Mouse (Mus musculus): Measurements from ENCODE around the gene Rtn4ip1. TPM values are rescaled to one million over a fixed set of nuclear protein-coding genes. Genes with fewer than 3 reads are reported as not detected.

Rtn4ip1 gene
- total RNA-seq, 2 experiments from 2014 or later, result 12.3 to 12.4 TPM

DNA sequence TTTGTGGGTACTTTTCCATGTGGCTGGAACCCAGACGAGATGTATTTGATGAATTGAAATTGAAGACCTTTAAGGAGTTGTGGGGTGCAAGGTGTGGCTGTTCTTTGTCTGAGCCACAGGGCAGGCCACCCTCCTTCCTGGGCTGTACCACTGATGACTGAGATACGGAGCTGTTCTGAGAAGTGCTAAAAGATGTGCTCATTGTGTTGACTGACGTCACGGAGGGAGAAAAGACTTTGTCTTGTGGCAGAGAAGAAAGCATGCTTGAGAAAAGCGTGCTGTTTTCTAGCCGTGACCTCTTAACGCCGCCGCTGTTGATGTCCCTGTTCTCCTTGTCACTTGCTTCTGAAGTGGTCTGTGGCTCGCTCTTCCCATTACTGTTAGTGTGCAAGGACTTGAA, 95.7 kb downstream of the Rtn4ip1 start:
- no peak for DNase-seq (ENCODE audit: extremely low spot score in 1 of 2, low spot score in 2 of 2)
- intact Hi-C loops (cut with DNase I), result no loop called here

DNA sequence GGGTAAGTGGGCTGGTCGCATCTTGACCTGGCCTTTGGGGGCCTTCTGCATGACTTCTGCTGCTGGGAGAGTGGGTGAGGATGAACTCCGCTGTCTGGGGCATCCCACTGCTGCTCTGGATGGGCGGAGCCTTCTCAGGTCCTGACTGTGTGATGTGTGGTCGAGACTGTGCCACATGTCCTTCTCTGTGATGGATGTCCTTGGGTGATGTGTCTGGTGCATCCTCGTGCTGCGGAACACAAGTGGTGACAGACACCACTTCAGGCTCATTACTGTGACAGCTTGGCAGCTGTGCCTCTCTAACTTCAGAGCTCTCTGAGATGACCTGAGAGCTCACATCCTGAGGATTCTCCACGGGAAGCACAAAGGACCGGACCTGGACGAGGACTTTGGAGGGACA, 96.4 kb downstream of the Rtn4ip1 start:
- DNase-seq (ENCODE audit: extremely low spot score in 1 of 2, low spot score in 2 of 2), result no peak
- intact Hi-C loops (cut with DNase I), result no loop called here

DNA sequence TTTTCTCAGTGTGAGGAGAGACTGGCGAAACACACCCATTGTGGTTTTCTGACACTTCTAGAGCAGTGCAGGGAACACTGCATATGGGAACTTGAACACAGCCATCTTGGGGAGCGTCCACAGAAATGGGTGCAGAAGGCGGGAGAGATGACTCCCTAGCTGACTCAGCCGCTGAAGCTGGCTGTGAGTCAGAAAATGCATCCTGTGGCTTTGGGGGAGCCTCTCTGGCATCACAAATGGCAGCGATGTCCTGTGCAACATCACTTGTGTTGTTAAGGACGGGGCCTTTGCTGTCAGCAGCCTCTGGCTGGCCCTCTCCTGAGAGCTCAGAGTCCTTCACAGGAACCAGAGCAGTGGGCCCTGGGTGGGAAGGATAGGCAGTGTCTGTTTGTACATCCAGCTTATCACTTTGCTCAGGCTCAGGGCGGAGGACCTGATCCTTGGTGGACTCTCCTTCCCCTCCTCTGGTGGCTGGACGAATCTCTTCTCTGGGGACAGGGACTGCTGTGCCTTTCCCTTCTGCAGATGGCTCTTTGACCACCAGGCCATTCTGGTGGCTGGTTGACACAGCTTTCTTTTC, 97.0 kb downstream of the Rtn4ip1 start:
- DNase-seq (ENCODE audit: extremely low spot score in 1 of 2, low spot score in 2 of 2), result no peak
- intact Hi-C loops (cut with DNase I), result no loop called here

- no peak for DNase-seq (ENCODE audit: extremely low spot score in 1 of 2, low spot score in 2 of 2)
- intact Hi-C loops (cut with DNase I), result no loop called here
These were observed 98.7 kb downstream of the Rtn4ip1 start for GRCm38 (mm10) chr10:44000156-44000865.

- DNase-seq (ENCODE audit: extremely low spot score in 1 of 2, low spot score in 2 of 2), result no peak
These were observed 100.7 kb downstream of the Rtn4ip1 start for GRCm38 (mm10) chr10:44002004-44002940.

DNA sequence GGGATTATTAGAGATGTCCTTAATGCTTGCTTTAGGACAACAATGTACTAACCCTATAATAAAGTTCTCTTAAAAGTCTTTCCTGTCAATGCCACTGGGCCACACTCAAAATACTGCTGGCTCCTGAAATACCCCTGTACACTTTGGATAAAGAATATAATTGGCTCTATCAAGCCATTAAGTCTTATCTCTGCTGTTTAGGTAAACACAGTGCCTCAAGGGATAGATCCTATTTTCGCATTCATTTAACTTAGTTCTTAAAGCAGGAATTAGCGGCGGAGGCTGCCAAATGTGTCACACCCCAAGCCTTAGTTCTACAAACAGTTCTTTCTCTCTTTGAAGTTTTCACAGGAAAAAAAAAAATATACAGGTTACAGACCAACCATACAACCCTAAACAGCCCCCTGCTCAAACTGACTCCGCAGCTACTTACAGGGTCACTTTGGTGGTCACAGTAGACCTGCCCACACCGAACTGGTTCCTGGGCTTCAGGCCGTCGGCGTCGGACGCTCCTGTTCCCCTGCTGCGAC, 101.5 kb downstream of the Rtn4ip1 start:
- no peak for DNase-seq (ENCODE audit: extremely low spot score in 1 of 2, low spot score in 2 of 2)
- intact Hi-C loops (cut with DNase I), result no loop called here

More at GRCm38 (mm10) chr10:44002004-44002940, 100.7 kb downstream of the Rtn4ip1 start:
- intact Hi-C loops (cut with DNase I), result no loop called here

DNA sequence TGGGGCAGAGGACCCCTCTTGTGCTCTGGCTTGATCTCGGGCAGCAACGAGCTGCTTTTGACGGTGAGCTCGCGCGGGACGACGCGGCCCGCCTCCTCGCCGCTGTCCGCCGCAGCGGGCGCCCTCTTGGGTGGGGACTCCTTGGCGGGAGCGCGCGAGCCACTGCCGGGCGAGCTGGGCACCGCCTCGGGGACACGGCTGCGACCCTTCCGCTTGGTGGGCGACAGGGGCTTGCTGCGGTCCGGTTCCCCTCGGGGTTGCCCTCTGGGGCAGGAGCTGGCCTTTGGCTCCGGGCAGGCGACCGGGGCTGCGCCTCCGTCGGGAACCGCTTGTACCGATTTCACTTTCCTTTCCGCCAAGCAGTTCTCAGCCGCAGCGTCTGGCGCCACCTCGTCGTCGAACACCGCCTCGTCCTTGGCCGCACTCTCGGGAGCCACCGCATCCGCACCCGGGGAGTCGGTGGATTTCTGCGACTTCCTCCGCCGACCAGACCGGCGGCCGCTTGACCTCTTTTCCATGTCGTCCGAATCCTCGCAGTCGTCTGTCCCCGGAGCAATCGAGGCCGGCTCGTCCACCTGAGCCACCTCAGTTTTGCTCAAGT, 102.0 kb downstream of the Rtn4ip1 start:
- intact Hi-C loops (cut with DNase I), result no loop called here

GRCm38 (mm10) chr10:44004221-44004751, 102.7 kb downstream of the Rtn4ip1 start:
- DNase-seq (ENCODE audit: extremely low spot score in 1 of 2, low spot score in 2 of 2), result peak in 1 of 2 experiments; percentile 37
- intact Hi-C loops (cut with DNase I), result no loop called here

More for the DNA sequence above, 102.0 kb downstream of the Rtn4ip1 start:
- peak in 1 of 2 experiments; percentile 67 for DNase-seq (ENCODE audit: extremely low spot score in 1 of 2, low spot score in 2 of 2)

DNA sequence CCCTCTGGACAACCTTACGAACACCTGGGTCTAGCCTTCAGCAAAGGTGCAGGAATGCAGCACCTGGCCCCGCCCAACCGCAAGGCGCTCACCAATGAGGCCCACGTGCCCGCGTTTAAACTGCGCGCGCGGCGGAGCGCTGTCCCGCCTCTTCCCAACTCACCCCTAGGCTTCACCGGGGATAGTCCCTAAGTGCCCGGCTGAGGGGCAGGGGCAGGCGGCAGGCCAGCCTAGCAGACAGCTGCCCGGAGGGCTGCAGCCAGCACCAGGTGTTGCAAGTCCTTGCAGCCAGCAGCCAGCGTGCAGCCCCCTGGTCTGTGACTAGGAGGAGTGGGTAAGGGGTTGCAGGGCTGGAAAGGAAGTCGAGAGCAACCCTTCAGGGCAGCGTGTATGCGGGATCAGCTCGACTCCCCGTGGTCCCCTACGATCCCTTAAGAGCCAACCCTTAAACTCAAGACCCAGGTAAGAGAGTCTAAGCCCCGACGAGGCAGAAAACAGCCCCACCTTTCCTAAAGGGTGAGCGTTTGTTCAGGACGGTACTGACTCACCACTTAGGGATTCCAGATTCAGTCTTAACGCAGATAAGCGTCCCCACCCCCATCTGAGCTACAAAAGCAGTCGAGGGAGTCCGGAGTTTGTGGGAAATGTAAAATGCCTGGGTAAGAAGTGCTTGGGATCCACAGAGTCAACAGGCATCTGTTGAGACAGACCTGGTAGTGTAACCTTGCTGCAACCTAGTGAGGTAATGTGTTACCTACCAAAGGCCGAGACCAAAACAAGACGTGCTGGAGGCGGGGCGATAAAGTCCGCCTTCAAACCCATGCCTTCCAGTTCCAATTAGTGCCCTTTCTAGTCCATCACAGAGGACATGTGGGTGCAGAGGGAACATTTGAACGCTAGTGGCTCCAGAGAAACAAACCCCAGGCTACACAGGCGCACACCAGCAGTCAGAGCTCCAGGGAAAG, 104.4 kb downstream of the Rtn4ip1 start:
- intact Hi-C loops (cut with DNase I), result no loop called here
- peak in 1 of 2 experiments; percentile 34 for DNase-seq (ENCODE audit: extremely low spot score in 1 of 2, low spot score in 2 of 2)

Other genes starting within 250 kb of the Rtn4ip1 start
- 10 to 100 TPM; 15.8 to 16.1 TPM for gene Qrsl1, start 62 bp upstream of the Rtn4ip1 start, total RNA-seq (2021)
- gene Crybg1, start 247.0 kb downstream of the Rtn4ip1 start, total RNA-seq (2021), result under 1 TPM; 0.55 to 0.64 TPM

Measured in left cerebral cortex, postnatal 10 days (tissue).